Mouse (Mus musculus) neural tube, embryonic 15.5 days (tissue): ENCODE measurements around the gene Gm45716. TPM values are rescaled to one million over a fixed set of nuclear protein-coding genes. Genes with fewer than 3 reads are reported as not detected.

ENCODE experiments used
- ATAC-seq: fragments of 200-750 bp; cut with Nextera tagmentation; 2 replicates; pipeline ENCODE4 v1.8.0; 2017; ENCODE audit warnings: mild to moderate bottlenecking, moderate TSS enrichment, moderate library complexity; ENCODE audit not compliant: low FRiP score
- H3K27ac ChIP-seq: fragments of 300-500 bp; sonication (generic); replicated peaks from 2 replicates; pipeline ENCODE4 v1.5.1; 2015; ENCODE audit warnings: mild to moderate bottlenecking, inconsistent platforms
- H3K27me3 ChIP-seq: fragments of 300-500 bp; sonication (generic); replicated peaks from 2 replicates; pipeline ENCODE4 v1.6.1; 2015; ENCODE audit warnings: inconsistent platforms
- H3K36me3 ChIP-seq: fragments of 300-500 bp; sonication (generic); 2 replicates; pipeline ENCODE4 v1.6.1; 2015; ENCODE audit warnings: inconsistent platforms
- H3K4me1 ChIP-seq: fragments of 300-500 bp; sonication (generic); 2 replicates; pipeline ENCODE4 v1.6.1; 2015; ENCODE audit warnings: inconsistent platforms
- H3K4me2 ChIP-seq: fragments of 300-500 bp; sonication (generic); 2 replicates; pipeline ENCODE4 v1.6.1; 2015; ENCODE audit warnings: inconsistent platforms, mild to moderate bottlenecking, moderate library complexity
- H3K4me3 ChIP-seq: fragments of 300-500 bp; sonication (generic); replicated peaks from 2 replicates; pipeline ENCODE4 v1.5.1; 2015; ENCODE audit warnings: mild to moderate bottlenecking, inconsistent platforms
- H3K9ac ChIP-seq: fragments of 300-500 bp; sonication (generic); replicated peaks from 2 replicates; pipeline ENCODE4 v1.6.1; 2015; ENCODE audit warnings: mild to moderate bottlenecking, inconsistent platforms
- H3K9me3 ChIP-seq: fragments of 300-500 bp; sonication (generic); replicated peaks from 2 replicates; pipeline ENCODE4 v1.6.1; 2016; ENCODE audit warnings: inconsistent platforms
- WGBS: fragments of 180-500 bp; shearing (Covaris S2); methylation state at CpG from one replicate; pipeline ENCODE4 v1.1.7; 2015; ENCODE audit warnings: mixed read lengths; 5-methylcytosine and 5-hydroxymethylcytosine counted together
- polyA plus RNA-seq: library from polyadenylated mRNA; unstranded; fragments of >200 nt; fragmentation: Nextera tagmentation; extraction: Ambion mirVana; gene quantifications from 2 replicates; pipeline ENCODE4 v1.2.1, GENCODE M21; 2015

Gene Gm45716
- polyA plus RNA-seq = 16.9 and 19.2 TPM in 2 replicates

DNA sequence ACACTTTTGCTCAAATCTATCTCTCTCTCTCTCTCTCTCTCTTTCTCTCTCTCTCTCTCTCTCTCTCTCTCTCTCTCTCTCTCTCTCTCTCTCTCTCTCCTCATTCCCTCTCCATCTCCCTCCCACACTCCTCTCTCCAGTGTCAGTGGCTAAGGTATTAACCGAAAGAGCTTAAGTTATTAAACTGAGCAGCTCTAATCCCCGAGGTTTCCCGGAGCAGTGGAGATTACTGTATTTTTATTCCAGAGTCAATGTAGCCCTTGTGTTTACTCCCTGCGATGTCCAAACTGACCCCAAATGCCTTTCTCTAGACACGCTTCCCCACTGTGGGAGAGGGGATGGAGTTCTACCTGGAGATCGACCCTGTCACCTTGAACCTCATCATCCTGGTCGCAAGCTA, at the start of gene Gm45716:
Gm45716 (plus strand) TSS at position 243 of the 400 bp plus-strand sequence.
- Histone ChIP-seq H3K4me2 (no peak within 1 kb of the TSS), H3K9me3 (no peaks in the 10 kb centered on the region), H3K36me3 (no peaks in the 10 kb centered on the region), H3K4me3 (no peak within 1 kb of the TSS), H3K4me1 (peaks cover 3% of the 10 kb centered on the region; the same call in 1 of the 2 replicates), H3K27me3 (no peaks in the 10 kb centered on the region), H3K9ac (no peak within 1 kb of the TSS), H3K27ac (no peak within 1 kb of the TSS)
- no peak for ATAC-seq
- 93% methylated on average over 7 of the region's 7 CpGs for whole genome bisulfite sequencing

- Histone ChIP-seq H3K9ac (no peak overlapping the region), H3K9me3 (no peaks in the 10 kb centered on the region), H3K27ac (peak overlapping the region; percentile 38), H3K4me2 (no peak overlapping the region), H3K4me3 (no peak overlapping the region), H3K27me3 (no peaks in the 10 kb centered on the region), H3K4me1 (no peaks in the 10 kb centered on the region), H3K36me3 (no peaks in the 10 kb centered on the region)
- ATAC-seq = peak; percentile 69
- 29% methylated on average over 4 of the region's 4 CpGs for WGBS
Measured at GRCm38 (mm10) chr11:90142393-90142792, 45.1 kb upstream of the Gm45716 start.

DNA sequence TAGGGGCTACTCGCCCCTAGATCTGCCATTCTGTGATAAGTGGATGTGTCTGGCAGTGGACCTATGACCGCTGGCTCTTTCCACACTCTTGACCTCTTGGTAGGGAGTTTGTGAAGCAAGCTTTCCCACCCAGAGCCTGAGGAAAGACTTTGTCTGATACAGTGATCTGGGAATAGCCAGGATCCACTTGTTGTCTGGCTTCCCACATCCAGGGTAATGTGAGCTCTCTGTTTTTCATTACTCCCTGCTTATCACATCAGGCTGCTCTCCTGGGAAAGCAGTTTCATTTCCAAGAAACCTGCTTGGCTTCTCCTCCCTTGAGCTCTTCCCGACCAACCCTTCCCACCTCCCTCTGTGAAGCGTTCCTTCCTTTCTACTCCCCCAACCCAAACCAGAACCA, 44.5 kb upstream of the Gm45716 start:
- H3K27ac ChIP-seq = peak overlapping the region; percentile 38

DNA sequence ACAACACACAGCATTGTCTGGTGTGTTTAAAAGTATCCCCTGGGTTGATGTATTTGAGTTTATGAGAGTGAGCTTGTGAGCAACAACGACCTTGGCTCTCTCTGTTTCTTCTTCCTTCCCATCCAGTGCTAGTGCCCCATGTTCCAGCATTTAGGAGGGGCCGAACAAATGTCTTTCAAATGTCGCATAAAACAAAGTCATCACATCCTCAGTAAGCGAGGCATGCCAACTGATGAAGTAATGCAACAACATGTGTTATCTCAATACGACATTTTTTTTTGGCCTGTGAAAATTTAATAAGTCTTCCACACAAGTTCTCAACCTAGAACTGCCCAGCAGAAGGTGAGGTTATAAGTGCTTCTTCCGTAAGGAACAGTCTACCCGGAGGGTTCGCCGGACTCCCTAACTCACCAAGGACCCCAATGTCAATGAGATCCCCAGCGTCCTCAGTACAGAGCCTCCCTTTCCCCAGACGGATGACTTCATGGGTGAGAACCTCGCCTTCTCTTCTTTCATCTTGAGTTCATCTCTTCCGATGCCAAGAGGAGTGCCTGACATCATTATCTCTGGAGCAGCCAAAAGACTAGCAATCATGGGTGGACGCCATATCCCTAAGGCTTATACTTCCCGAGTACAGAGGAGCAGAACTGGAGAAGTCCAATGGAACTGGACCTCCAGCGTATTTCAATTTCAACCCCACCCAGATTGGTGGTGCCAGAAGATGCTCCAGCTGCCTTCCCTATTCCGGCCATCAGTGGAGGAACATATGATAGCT, 41.2 kb upstream of the Gm45716 start:
- 95% methylated on average over 17 of the region's 17 CpGs for WGBS
- no peaks in the 10 kb centered on the region for H3K9me3 ChIP-seq
- no peak overlapping the region for H3K27ac ChIP-seq
- no peaks in the 10 kb centered on the region for H3K4me1 ChIP-seq
- no peak overlapping the region for H3K4me3 ChIP-seq
- ATAC-seq = no peak
- H3K27me3 ChIP-seq = no peaks in the 10 kb centered on the region
- H3K9ac ChIP-seq = no peak overlapping the region
- H3K36me3 ChIP-seq = no peaks in the 10 kb centered on the region
- no peak overlapping the region for H3K4me2 ChIP-seq

More for the DNA sequence above, 44.5 kb upstream of the Gm45716 start:
- Histone ChIP-seq H3K4me2 (no peak overlapping the region), H3K4me3 (no peak overlapping the region), H3K9me3 (no peaks in the 10 kb centered on the region), H3K4me1 (no peaks in the 10 kb centered on the region), H3K9ac (no peak overlapping the region), H3K27me3 (no peaks in the 10 kb centered on the region), H3K36me3 (no peaks in the 10 kb centered on the region)
- ATAC-seq = peak; percentile 47; the same call in 1 of the 2 replicates
- WGBS = 75% methylated on average over 4 of the region's 4 CpGs

- no peak for ATAC-seq
- H3K27ac ChIP-seq = peak overlapping the region; percentile 61
- no peak overlapping the region for H3K9ac ChIP-seq
- H3K4me1 ChIP-seq = no peaks in the 10 kb centered on the region
- H3K27me3 ChIP-seq = no peaks in the 10 kb centered on the region
- H3K36me3 ChIP-seq = no peaks in the 10 kb centered on the region
- 8% methylated on average over 5 of the region's 5 CpGs for WGBS
- H3K4me3 ChIP-seq = no peak overlapping the region
- H3K9me3 ChIP-seq = no peaks in the 10 kb centered on the region
- no peak overlapping the region for H3K4me2 ChIP-seq
Measured at GRCm38 (mm10) chr11:90155066-90155465, 32.4 kb upstream of the Gm45716 start.

DNA sequence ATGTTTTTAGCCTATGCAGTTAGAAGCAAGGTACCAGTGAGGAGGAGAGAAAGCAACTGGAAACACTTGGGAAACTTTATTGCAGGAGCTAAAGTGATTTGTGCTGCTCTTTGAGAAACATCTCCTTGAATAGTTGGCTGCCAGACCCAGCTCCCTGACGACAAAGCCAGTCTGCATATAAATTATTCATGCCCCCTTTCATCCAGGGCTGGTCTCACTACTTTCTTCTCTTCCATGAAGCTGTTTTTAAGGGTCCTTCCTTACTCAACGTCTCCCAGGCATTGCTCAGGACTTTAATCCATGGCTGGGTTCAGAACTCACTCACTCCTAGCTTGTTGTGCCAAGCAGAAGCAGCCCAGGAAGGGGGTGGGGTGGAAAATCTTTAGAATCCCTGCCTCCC, 32.0 kb upstream of the Gm45716 start:
- H3K9me3 ChIP-seq = no peaks in the 10 kb centered on the region
- no peak overlapping the region for H3K4me3 ChIP-seq
- H3K4me2 ChIP-seq = no peak overlapping the region
- H3K4me1 ChIP-seq = no peaks in the 10 kb centered on the region
- no peak overlapping the region for H3K9ac ChIP-seq
- H3K27me3 ChIP-seq = no peaks in the 10 kb centered on the region
- H3K36me3 ChIP-seq = no peaks in the 10 kb centered on the region
- peak overlapping the region; percentile 61 for H3K27ac ChIP-seq
- WGBS = 3% methylated on average over 2 of the region's 2 CpGs
- peak; percentile 57; the same call in 1 of the 2 replicates for ATAC-seq

DNA sequence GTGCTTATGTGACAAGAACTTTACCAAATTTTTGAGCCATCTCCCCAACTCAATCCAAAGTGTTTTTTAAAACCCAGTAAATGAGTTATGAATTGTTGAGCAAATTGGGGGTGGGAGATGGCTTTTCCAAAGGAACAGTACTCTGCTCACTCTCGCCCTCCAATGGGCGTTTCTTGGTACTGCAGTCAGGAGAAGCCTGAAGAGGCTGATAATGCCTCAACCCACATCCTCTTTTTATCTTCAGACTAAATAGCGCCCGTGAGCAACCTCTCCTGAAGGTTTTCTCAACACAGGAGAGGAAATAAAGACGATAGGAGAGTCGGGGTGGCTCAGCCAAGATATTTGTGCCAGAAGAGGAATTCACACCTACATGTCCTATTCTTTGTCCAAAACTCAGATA, 19.7 kb upstream of the Gm45716 start:
- ATAC-seq = no peak

GRCm38 (mm10) chr11:90168338-90169065, 19.0 kb upstream of the Gm45716 start:
- Histone ChIP-seq H3K4me2 (no peak overlapping the region), H3K36me3 (no peaks in the 10 kb centered on the region), H3K9ac (no peak overlapping the region), H3K4me1 (peaks cover 8% of the 10 kb centered on the region), H3K4me3 (no peak overlapping the region), H3K27me3 (peaks cover 3% of the 10 kb centered on the region; the same call in 1 of the 2 replicates), H3K27ac (peak overlapping the region; percentile 0; the same call in 1 of the 2 replicates), H3K9me3 (no peaks in the 10 kb centered on the region)
- no peak for ATAC-seq
- WGBS = 91% methylated on average over 10 of the region's 10 CpGs

More for the DNA sequence above, 19.7 kb upstream of the Gm45716 start:
- Histone ChIP-seq H3K27me3 (peaks cover 3% of the 10 kb centered on the region; the same call in 1 of the 2 replicates), H3K36me3 (no peaks in the 10 kb centered on the region), H3K9ac (no peak overlapping the region), H3K4me3 (no peak overlapping the region), H3K4me1 (peaks cover 8% of the 10 kb centered on the region), H3K27ac (no peak overlapping the region), H3K4me2 (no peak overlapping the region), H3K9me3 (no peaks in the 10 kb centered on the region)
- 29% methylated on average over 6 of the region's 6 CpGs for WGBS

DNA sequence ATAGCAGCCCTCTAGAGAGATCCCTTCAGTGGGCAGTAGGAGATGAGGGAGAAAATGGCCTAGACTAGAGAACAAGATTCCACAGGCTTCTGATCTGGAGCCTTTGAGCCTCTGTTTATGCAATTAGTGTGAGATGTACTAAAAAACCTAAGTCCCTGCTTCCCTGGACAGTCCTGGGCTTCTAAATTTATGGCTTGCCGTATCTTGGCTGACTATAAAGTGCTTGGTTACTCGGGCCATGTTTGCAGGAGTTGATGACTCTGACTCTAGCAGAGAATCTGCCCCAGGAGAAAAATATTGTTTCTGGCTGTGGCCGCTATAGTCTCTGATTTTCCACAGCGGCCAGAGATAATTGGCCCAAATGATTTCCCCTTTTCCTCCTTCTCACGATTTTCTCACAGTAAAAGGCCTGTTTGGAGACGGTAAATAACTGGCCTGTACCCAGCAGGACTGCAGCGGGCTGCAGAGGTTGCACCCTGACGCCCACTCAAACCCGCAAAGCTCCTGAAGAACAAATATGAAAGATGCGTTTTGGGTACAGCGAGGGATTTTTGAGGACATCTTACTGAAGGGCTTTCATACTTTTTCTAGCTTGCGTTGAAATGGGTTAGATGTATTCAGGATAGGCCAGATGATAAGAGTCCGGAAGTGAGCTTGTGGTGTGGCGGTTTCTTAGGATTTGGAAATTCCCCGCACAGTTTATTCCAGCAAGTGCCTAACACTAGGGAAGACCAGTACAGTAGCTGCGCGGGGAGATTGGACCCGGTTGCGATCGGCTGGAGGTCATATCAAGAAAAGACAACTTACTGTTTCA, 18.1 kb upstream of the Gm45716 start:
- H3K4me1 ChIP-seq = peaks cover 8% of the 10 kb centered on the region
- H3K9me3 ChIP-seq = no peaks in the 10 kb centered on the region
- H3K27ac ChIP-seq = peak overlapping the region; percentile 71
- 39% methylated on average over 20 of the region's 20 CpGs for WGBS
- H3K4me2 ChIP-seq = peak overlapping the region; percentile 56
- H3K27me3 ChIP-seq = peaks cover 3% of the 10 kb centered on the region; the same call in 1 of the 2 replicates
- H3K4me3 ChIP-seq = peak overlapping the region; percentile 36
- peak; percentile 50; the same call in 1 of the 2 replicates for ATAC-seq
- H3K36me3 ChIP-seq = no peaks in the 10 kb centered on the region
- 0 out of 2 replicates have a peak overlapping the region, but pooled peaks have one; percentile 30 for H3K9ac ChIP-seq

- peak overlapping the region; percentile 36 for H3K4me3 ChIP-seq
- peak; percentile 85; the same call in 1 of the 2 replicates for ATAC-seq
- no peaks in the 10 kb centered on the region for H3K36me3 ChIP-seq
- peak overlapping the region; percentile 71; the same call in 1 of the 2 replicates for H3K27ac ChIP-seq
- H3K27me3 ChIP-seq = peaks cover 3% of the 10 kb centered on the region; the same call in 1 of the 2 replicates
- H3K4me2 ChIP-seq = peak overlapping the region; percentile 56
- H3K9ac ChIP-seq = 0 out of 2 replicates have a peak overlapping the region, but pooled peaks have one; percentile 30
- H3K4me1 ChIP-seq = peaks cover 8% of the 10 kb centered on the region
- 2% methylated on average over 7 of the region's 7 CpGs for WGBS
- no peaks in the 10 kb centered on the region for H3K9me3 ChIP-seq
Measured at GRCm38 (mm10) chr11:90170014-90170320, 17.5 kb upstream of the Gm45716 start.

GRCm38 (mm10) chr11:90172331-90172730, 15.2 kb upstream of the Gm45716 start:
- Histone ChIP-seq H3K27me3 (peaks cover 3% of the 10 kb centered on the region; the same call in 1 of the 2 replicates), H3K36me3 (no peaks in the 10 kb centered on the region), H3K4me2 (no peak overlapping the region), H3K9me3 (no peaks in the 10 kb centered on the region), H3K4me1 (peaks cover 8% of the 10 kb centered on the region), H3K4me3 (no peak overlapping the region), H3K9ac (no peak overlapping the region), H3K27ac (no peak overlapping the region)
- no peak for ATAC-seq
- 88% methylated on average over 6 of the region's 6 CpGs for WGBS
